Mouse (Mus musculus): ENCODE data around the gene Lemd1. TPM values are rescaled to one million over a fixed set of nuclear protein-coding genes. Genes with fewer than 3 reads are reported as not detected.

The Lemd1 gene
- 0.79 and 0.91 TPM in 2 replicates for polyA plus RNA-seq (2015; fragmentation: Nextera tagmentation; extraction: Ambion mirVana)

- Histone ChIP-seq H3K27ac (replicated peaks) (no peak within 1 kb of the TSS), H3K36me3 (no peaks in the 10 kb centered on the region), H3K27me3 (peaks cover 70% of the 10 kb centered on the region), H3K4me2 (replicated peaks) (peak within 1 kb of the TSS; percentile 98), H3K9ac (peak within 1 kb of the TSS; percentile 41), H3K4me1 (peaks cover 30% of the 10 kb centered on the region), H3K9me3 (replicated peaks) (no peaks in the 10 kb centered on the region), H3K4me3 (replicated peaks) (peak within 1 kb of the TSS; percentile 55)
- no peak for ATAC-seq (ENCODE audit: insufficient number of reproducible peaks, low FRiP score, low TSS enrichment, low read depth)
- WGBS: under 1% methylated on average over 34 of the region's 34 CpGs
These were observed at the start of gene Lemd1, which contains the start of gene AC124108.1 for GRCm38 (mm10) chr1:132191093-132191785. TSS of gene Lemd1 (plus strand) at chr1:132191431. TSS of gene AC124108.1 (plus strand) at chr1:132191457.

GRCm38 (mm10) chr1:132141753-132142152 lies 49.5 kb upstream of the Lemd1 start:
- no peak overlapping the region for H3K27ac ChIP-seq (replicated peaks)
- peaks cover 19% of the 10 kb centered on the region for H3K27me3 ChIP-seq
- H3K4me1 ChIP-seq: peaks cover 19% of the 10 kb centered on the region; the same call in 1 of the 2 replicates
- no peak overlapping the region for H3K4me3 ChIP-seq (replicated peaks)
- no peaks in the 10 kb centered on the region for H3K9me3 ChIP-seq (replicated peaks)
- H3K4me2 ChIP-seq (replicated peaks): no peak overlapping the region
- no peak for ATAC-seq (ENCODE audit: insufficient number of reproducible peaks, low FRiP score, low TSS enrichment, low read depth)
- no peak overlapping the region for H3K9ac ChIP-seq
- WGBS: 33% methylated on average over 13 of the region's 13 CpGs
- no peaks in the 10 kb centered on the region for H3K36me3 ChIP-seq

- no peak overlapping the region for H3K27ac ChIP-seq (replicated peaks)
- H3K4me2 ChIP-seq (replicated peaks): no peak overlapping the region
- no peak overlapping the region for H3K4me3 ChIP-seq (replicated peaks)
- peaks cover 19% of the 10 kb centered on the region; the same call in 1 of the 2 replicates for H3K4me1 ChIP-seq
- ATAC-seq (ENCODE audit: insufficient number of reproducible peaks, low FRiP score, low TSS enrichment, low read depth): no peak
- WGBS: 70% methylated on average over 5 of the region's 5 CpGs
- no peak overlapping the region for H3K9ac ChIP-seq
- no peaks in the 10 kb centered on the region for H3K36me3 ChIP-seq
- peaks cover 18% of the 10 kb centered on the region for H3K27me3 ChIP-seq
- no peaks in the 10 kb centered on the region for H3K9me3 ChIP-seq (replicated peaks)
These were observed 48.2 kb upstream of the Lemd1 start for GRCm38 (mm10) chr1:132143079-132143478.

GRCm38 (mm10) chr1:132143730-132144129 lies 47.5 kb upstream of the Lemd1 start:
- H3K4me3 ChIP-seq (replicated peaks): no peak overlapping the region
- no peaks in the 10 kb centered on the region for H3K36me3 ChIP-seq
- no peak overlapping the region for H3K9ac ChIP-seq
- H3K27me3 ChIP-seq: peaks cover 11% of the 10 kb centered on the region; the same call in 1 of the 2 replicates
- no peaks in the 10 kb centered on the region for H3K9me3 ChIP-seq (replicated peaks)
- H3K27ac ChIP-seq (replicated peaks): no peak overlapping the region
- H3K4me2 ChIP-seq (replicated peaks): no peak overlapping the region
- WGBS: 44% methylated on average over 4 of the region's 4 CpGs
- ATAC-seq (ENCODE audit: insufficient number of reproducible peaks, low FRiP score, low TSS enrichment, low read depth): no peak
- H3K4me1 ChIP-seq: peaks cover 13% of the 10 kb centered on the region; the same call in 1 of the 2 replicates

- Histone ChIP-seq H3K4me3 (replicated peaks) (no peak overlapping the region), H3K27ac (replicated peaks) (no peak overlapping the region), H3K4me1 (peaks cover 8% of the 10 kb centered on the region; the same call in 1 of the 2 replicates), H3K36me3 (no peaks in the 10 kb centered on the region), H3K9me3 (replicated peaks) (no peaks in the 10 kb centered on the region), H3K27me3 (peaks cover 7% of the 10 kb centered on the region; the same call in 1 of the 2 replicates), H3K9ac (no peak overlapping the region), H3K4me2 (replicated peaks) (no peak overlapping the region)
- ATAC-seq (ENCODE audit: insufficient number of reproducible peaks, low FRiP score, low TSS enrichment, low read depth): no peak
- WGBS: 26% methylated on average over 2 of the region's 2 CpGs
These were observed 47.0 kb upstream of the Lemd1 start for GRCm38 (mm10) chr1:132144223-132144622.

GRCm38 (mm10) chr1:132144837-132145236 lies 46.4 kb upstream of the Lemd1 start:
- Histone ChIP-seq H3K27me3 (peaks cover 7% of the 10 kb centered on the region; the same call in 1 of the 2 replicates), H3K4me3 (replicated peaks) (no peak overlapping the region), H3K27ac (replicated peaks) (no peak overlapping the region), H3K4me1 (peaks cover 2% of the 10 kb centered on the region; the same call in 1 of the 2 replicates), H3K9ac (no peak overlapping the region), H3K4me2 (replicated peaks) (no peak overlapping the region), H3K36me3 (no peaks in the 10 kb centered on the region), H3K9me3 (replicated peaks) (no peaks in the 10 kb centered on the region)
- WGBS: 76% methylated on average over 3 of the region's 3 CpGs
- ATAC-seq (ENCODE audit: insufficient number of reproducible peaks, low FRiP score, low TSS enrichment, low read depth): no peak

- H3K4me1 ChIP-seq: peaks cover 9% of the 10 kb centered on the region; the same call in 1 of the 2 replicates
- peaks cover 7% of the 10 kb centered on the region; the same call in 1 of the 2 replicates for H3K27me3 ChIP-seq
- ATAC-seq (ENCODE audit: insufficient number of reproducible peaks, low FRiP score, low TSS enrichment, low read depth): no peak
- no peaks in the 10 kb centered on the region for H3K36me3 ChIP-seq
- no peak overlapping the region for H3K27ac ChIP-seq (replicated peaks)
- no peak overlapping the region for H3K4me2 ChIP-seq (replicated peaks)
- WGBS: 82% methylated on average over 8 of the region's 8 CpGs
- H3K9me3 ChIP-seq (replicated peaks): no peaks in the 10 kb centered on the region
- H3K9ac ChIP-seq: no peak overlapping the region
- H3K4me3 ChIP-seq (replicated peaks): no peak overlapping the region
These were observed 45.1 kb upstream of the Lemd1 start for GRCm38 (mm10) chr1:132145973-132146685.

GRCm38 (mm10) chr1:132149410-132149809 lies 41.8 kb upstream of the Lemd1 start:
- no peak overlapping the region for H3K9ac ChIP-seq
- peaks cover 19% of the 10 kb centered on the region for H3K4me1 ChIP-seq
- WGBS: 59% methylated on average over 2 of the region's 2 CpGs
- no peaks in the 10 kb centered on the region for H3K36me3 ChIP-seq
- no peak overlapping the region for H3K27ac ChIP-seq (replicated peaks)
- no peaks in the 10 kb centered on the region for H3K9me3 ChIP-seq (replicated peaks)
- no peak for ATAC-seq (ENCODE audit: insufficient number of reproducible peaks, low FRiP score, low TSS enrichment, low read depth)
- H3K4me3 ChIP-seq (replicated peaks): no peak overlapping the region
- H3K27me3 ChIP-seq: no peaks in the 10 kb centered on the region
- H3K4me2 ChIP-seq (replicated peaks): no peak overlapping the region

- H3K4me3 ChIP-seq (replicated peaks): no peak overlapping the region
- WGBS: 37% methylated on average over 1 of the region's 1 CpGs
- no peaks in the 10 kb centered on the region for H3K9me3 ChIP-seq (replicated peaks)
- H3K9ac ChIP-seq: no peak overlapping the region
- H3K4me2 ChIP-seq (replicated peaks): no peak overlapping the region
- H3K27ac ChIP-seq (replicated peaks): no peak overlapping the region
- H3K4me1 ChIP-seq: peaks cover 19% of the 10 kb centered on the region
- H3K36me3 ChIP-seq: no peaks in the 10 kb centered on the region
- no peak for ATAC-seq (ENCODE audit: insufficient number of reproducible peaks, low FRiP score, low TSS enrichment, low read depth)
- H3K27me3 ChIP-seq: no peaks in the 10 kb centered on the region
These were observed 41.1 kb upstream of the Lemd1 start for GRCm38 (mm10) chr1:132150171-132150570.

- WGBS: 65% methylated on average over 15 of the region's 15 CpGs
- no peaks in the 10 kb centered on the region for H3K27me3 ChIP-seq
- H3K9me3 ChIP-seq (replicated peaks): no peaks in the 10 kb centered on the region
- peaks cover 19% of the 10 kb centered on the region for H3K4me1 ChIP-seq
- H3K36me3 ChIP-seq: no peaks in the 10 kb centered on the region
- ATAC-seq (ENCODE audit: insufficient number of reproducible peaks, low FRiP score, low TSS enrichment, low read depth): no peak
- no peak overlapping the region for H3K27ac ChIP-seq (replicated peaks)
- H3K9ac ChIP-seq: no peak overlapping the region
- H3K4me2 ChIP-seq (replicated peaks): no peak overlapping the region
- no peak overlapping the region for H3K4me3 ChIP-seq (replicated peaks)
These were observed 40.2 kb upstream of the Lemd1 start for GRCm38 (mm10) chr1:132150817-132151601.

- Histone ChIP-seq H3K4me3 (replicated peaks) (no peak overlapping the region), H3K9ac (no peak overlapping the region), H3K4me1 (peaks cover 19% of the 10 kb centered on the region), H3K36me3 (no peaks in the 10 kb centered on the region), H3K9me3 (replicated peaks) (no peaks in the 10 kb centered on the region), H3K4me2 (replicated peaks) (no peak overlapping the region; the same call in 1 of the 2 replicates), H3K27ac (replicated peaks) (no peak overlapping the region), H3K27me3 (no peaks in the 10 kb centered on the region)
- no peak for ATAC-seq (ENCODE audit: insufficient number of reproducible peaks, low FRiP score, low TSS enrichment, low read depth)
- 37% methylated on average over 2 of the region's 2 CpGs for WGBS
These were observed 39.3 kb upstream of the Lemd1 start for GRCm38 (mm10) chr1:132151908-132152307.

All from embryonic facial prominence, embryonic 15.5 days (tissue).